Mouse (Mus musculus) intestine, postnatal 0 days (tissue): Measurements from ENCODE around the gene Nfkbid. TPM values are rescaled to one million over a fixed set of nuclear protein-coding genes. Genes with fewer than 3 reads are reported as not detected.
A peak's percentile ranks its signal among the peaks of the same experiment; 100 is the strongest.

Experiments used
- ATAC-seq: fragments of 200-750 bp; cut with Nextera tagmentation; 2 replicates; pipeline ENCODE4 v1.8.0; 2017; ENCODE audit warnings: mild to moderate bottlenecking, moderate TSS enrichment, moderate library complexity
- H3K27ac ChIP-seq: fragments of 300-500 bp; sonication (generic); 2 replicates; pipeline ENCODE4 v1.5.1; 2014; ENCODE audit warnings: mild to moderate bottlenecking, low read depth, low read length, moderate library complexity
- H3K27me3 ChIP-seq: fragments of 300-500 bp; sonication (generic); replicated peaks from 2 replicates; pipeline ENCODE4 v1.6.1; 2014; ENCODE audit warnings: low read length, mixed read lengths; ENCODE audit not compliant: control insufficient read depth, insufficient read depth
- H3K36me3 ChIP-seq: fragments of 300-500 bp; sonication (generic); 2 replicates; pipeline ENCODE4 v1.6.1; 2014; ENCODE audit warnings: mild to moderate bottlenecking, moderate library complexity; ENCODE audit not compliant: control insufficient read depth, insufficient read depth
- H3K4me1 ChIP-seq: fragments of 300-500 bp; sonication (generic); replicated peaks from 2 replicates; pipeline ENCODE4 v1.6.1; 2014; ENCODE audit warnings: antibody characterized with exemption, low read length, mixed read lengths; ENCODE audit not compliant: control insufficient read depth, insufficient read depth
- H3K4me2 ChIP-seq: fragments of 300-500 bp; sonication (generic); replicated peaks from 2 replicates; pipeline ENCODE4 v1.6.1; 2014; ENCODE audit warnings: low read depth, mild to moderate bottlenecking, moderate library complexity
- H3K4me3 ChIP-seq: fragments of 300-500 bp; sonication (generic); 2 replicates; pipeline ENCODE4 v1.5.1; 2014; ENCODE audit warnings: low read depth, low read length
- H3K9ac ChIP-seq: fragments of 300-500 bp; sonication (generic); 2 replicates; pipeline ENCODE4 v1.6.1; 2014; ENCODE audit warnings: mild to moderate bottlenecking, low read depth, low read length
- H3K9me3 ChIP-seq: fragments of 300-500 bp; sonication (generic); 2 replicates; pipeline ENCODE4 v1.6.1; 2016; ENCODE audit warnings: mixed run types; ENCODE audit not compliant: control insufficient read depth
- CTCF ChIP-seq: sonication (generic); IDR thresholded peaks from 2 replicates; pipeline ENCODE4 v1.5.1; 2016; ENCODE audit warnings: low read depth, mild to moderate bottlenecking, control low read depth, antibody characterized with exemption, moderate library complexity
- WGBS: fragments of 180-500 bp; shearing (Covaris S2); extraction: QIAGEN DNeasy Blood & Tissue Kit; methylation state at CpG from one replicate; pipeline ENCODE4 v1.1.7; 2014; 5-methylcytosine and 5-hydroxymethylcytosine counted together
- polyA plus RNA-seq: library from polyadenylated mRNA; unstranded; fragments of >200 nt; fragmentation: Nextera tagmentation; extraction: Ambion mirVana; gene quantifications from 2 replicates; pipeline ENCODE4 v1.2.1, GENCODE M21; 2015

The Nfkbid gene
- polyA plus RNA-seq, 1 experiment from 2014 or later, result 1.3 TPM

DNA sequence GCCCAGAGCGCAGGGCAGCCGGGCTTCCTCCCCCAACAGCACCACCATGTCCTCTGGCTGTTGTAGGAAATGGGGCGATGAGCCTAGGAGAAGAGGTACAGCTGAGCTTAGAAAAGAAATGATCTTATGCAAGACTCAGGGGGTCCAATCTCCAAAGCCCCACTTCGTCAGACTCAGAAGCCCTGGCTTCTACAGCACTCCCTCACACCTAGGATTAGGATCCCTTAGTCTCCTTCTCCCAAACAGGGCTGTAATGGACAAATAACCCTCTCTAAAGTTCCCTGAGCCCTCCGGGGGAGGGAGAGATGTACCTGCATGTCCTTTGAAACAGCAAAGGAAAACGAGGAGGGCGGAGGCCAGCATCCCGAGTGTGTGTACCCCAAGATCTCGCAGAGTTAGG is 35.0 kb downstream of the Nfkbid start:
- Histone ChIP-seq H3K27me3 (peaks cover 84% of the 10 kb centered on the region), H3K4me1 (no peaks in the 10 kb centered on the region), H3K36me3 (no peaks in the 10 kb centered on the region), H3K4me2 (no peak overlapping the region), H3K9ac (no peak overlapping the region), H3K27ac (no peak overlapping the region), H3K4me3 (no peak overlapping the region; the same call in 1 of the 2 replicates), H3K9me3 (no peaks in the 10 kb centered on the region)
- no peak for ATAC-seq
- no peak for TF ChIP-seq CTCF
- WGBS, result 2% methylated on average over 9 of the region's 9 CpGs

GRCm38 (mm10) chr7:30456911-30457628 is 35.5 kb downstream of the Nfkbid start:
- H3K36me3 ChIP-seq, result no peaks in the 10 kb centered on the region
- H3K9ac ChIP-seq, result no peak overlapping the region
- WGBS, result 1% methylated on average over 31 of the region's 31 CpGs
- no peaks in the 10 kb centered on the region for H3K4me1 ChIP-seq
- no peak for ATAC-seq
- no peaks in the 10 kb centered on the region for H3K9me3 ChIP-seq
- no peak for TF ChIP-seq CTCF
- no peak overlapping the region; the same call in 1 of the 2 replicates for H3K4me3 ChIP-seq
- peak overlapping the region; percentile 35 for H3K4me2 ChIP-seq
- H3K27me3 ChIP-seq, result peaks cover 84% of the 10 kb centered on the region
- no peak overlapping the region for H3K27ac ChIP-seq

GRCm38 (mm10) chr7:30457629-30458330 is 36.2 kb downstream of the Nfkbid start, which contains the start of the genes Kirrel2 and Nphs1:
TSS of gene Kirrel2 (minus strand) at chr7:30457690.
TSS of gene Nphs1 (plus strand) at chr7:30458315.
- no peak within 1 kb of the TSS for H3K27ac ChIP-seq
- no peak within 1 kb of the TSS; the same call in 1 of the 2 replicates for H3K4me3 ChIP-seq
- no peaks in the 10 kb centered on the region for H3K4me1 ChIP-seq
- no peaks in the 10 kb centered on the region for H3K36me3 ChIP-seq
- H3K27me3 ChIP-seq, result peaks cover 82% of the 10 kb centered on the region
- no peaks in the 10 kb centered on the region for H3K9me3 ChIP-seq
- no peak for TF ChIP-seq CTCF
- 2% methylated on average over 16 of the region's 16 CpGs for WGBS
- no peak within 1 kb of the TSS for H3K9ac ChIP-seq
- peak within 1 kb of the TSS; percentile 35 for H3K4me2 ChIP-seq
- ATAC-seq, result no peak

DNA sequence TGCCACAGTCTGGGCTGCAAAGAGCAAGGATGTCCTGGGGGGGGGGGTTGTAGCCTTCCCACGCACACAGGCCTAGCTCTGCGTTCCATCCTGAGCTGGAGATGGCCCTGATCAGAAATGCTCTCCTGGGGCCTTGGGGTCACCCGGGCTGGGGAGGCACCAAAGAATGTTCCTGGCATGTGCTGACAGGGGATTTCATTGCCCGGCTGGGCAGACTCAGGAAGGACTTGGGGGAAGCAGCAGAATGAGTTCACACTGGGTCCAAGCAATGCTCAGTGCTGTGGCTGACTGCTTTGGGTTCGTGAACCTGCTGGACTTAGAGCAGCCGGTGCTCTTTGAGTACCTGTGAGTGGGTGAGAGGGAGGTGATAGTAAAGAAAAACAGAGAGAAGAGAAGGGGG is 38.0 kb downstream of the Nfkbid start:
- no peak overlapping the region for H3K4me3 ChIP-seq
- no peaks in the 10 kb centered on the region for H3K36me3 ChIP-seq
- H3K9me3 ChIP-seq, result no peaks in the 10 kb centered on the region
- no peak overlapping the region for H3K9ac ChIP-seq
- no peak for TF ChIP-seq CTCF
- WGBS, result 35% methylated on average over 6 of the region's 6 CpGs
- no peak for ATAC-seq
- no peak overlapping the region for H3K4me2 ChIP-seq
- peaks cover 76% of the 10 kb centered on the region for H3K27me3 ChIP-seq
- no peaks in the 10 kb centered on the region for H3K4me1 ChIP-seq
- H3K27ac ChIP-seq, result no peak overlapping the region

DNA sequence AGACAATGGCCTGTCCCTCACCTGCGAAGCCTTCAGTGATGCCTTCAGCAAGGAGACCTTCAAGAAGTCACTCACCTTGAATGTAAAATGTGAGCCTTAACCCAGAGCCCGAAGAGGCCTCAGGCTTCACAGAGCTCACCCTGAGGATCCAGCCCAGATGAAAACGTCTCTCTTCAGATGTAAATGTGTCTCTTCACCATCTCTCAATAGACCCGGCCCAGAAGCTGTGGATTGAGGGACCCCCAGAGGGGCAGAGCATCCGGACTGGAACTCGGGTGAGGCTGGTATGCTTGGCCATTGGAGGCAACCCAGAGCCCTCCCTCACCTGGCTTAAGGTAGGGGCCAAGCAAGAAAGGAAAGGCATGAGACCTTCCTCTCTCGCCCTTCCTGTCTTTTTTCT is 42.0 kb downstream of the Nfkbid start:
- Histone ChIP-seq H3K27ac (no peak overlapping the region), H3K27me3 (peaks cover 69% of the 10 kb centered on the region), H3K9ac (no peak overlapping the region), H3K4me3 (no peak overlapping the region), H3K9me3 (no peaks in the 10 kb centered on the region), H3K36me3 (no peaks in the 10 kb centered on the region), H3K4me1 (no peaks in the 10 kb centered on the region), H3K4me2 (no peak overlapping the region)
- 40% methylated on average over 7 of the region's 7 CpGs for WGBS
- no peak for ATAC-seq
- no peak for TF ChIP-seq CTCF

DNA sequence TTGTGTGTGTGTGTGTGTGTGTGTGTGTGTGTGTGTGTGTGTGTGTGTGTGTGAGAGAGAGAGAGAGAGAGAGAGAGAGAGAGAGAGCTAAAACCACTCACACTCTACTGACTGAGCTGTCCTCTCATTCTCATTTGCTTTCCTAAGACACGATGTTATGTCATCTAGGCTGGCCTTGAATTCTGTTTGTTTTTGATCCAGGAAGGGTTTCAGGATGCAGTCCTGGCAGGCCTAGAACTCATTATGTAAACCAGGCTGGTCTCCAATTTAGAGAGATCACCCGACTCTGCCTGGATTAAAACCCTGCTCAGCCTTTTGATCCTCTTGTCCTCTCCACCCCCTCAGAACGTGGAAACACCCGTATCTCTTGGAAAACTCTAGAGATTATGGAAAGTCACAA is 42.5 kb downstream of the Nfkbid start:
- H3K36me3 ChIP-seq, result no peaks in the 10 kb centered on the region
- H3K9ac ChIP-seq, result no peak overlapping the region
- ATAC-seq, result no peak
- H3K4me1 ChIP-seq, result no peaks in the 10 kb centered on the region
- peaks cover 64% of the 10 kb centered on the region for H3K27me3 ChIP-seq
- 29% methylated on average over 4 of the region's 4 CpGs for WGBS
- no peak overlapping the region for H3K4me3 ChIP-seq
- no peak overlapping the region for H3K27ac ChIP-seq
- TF ChIP-seq CTCF, result no peak
- no peak overlapping the region for H3K4me2 ChIP-seq
- H3K9me3 ChIP-seq, result no peaks in the 10 kb centered on the region
